Mouse (Mus musculus) gastrocnemius, postnatal 36 days (tissue): Measurements from ENCODE around the gene Hist1h2ad. TPM values are rescaled to one million over a fixed set of nuclear protein-coding genes. Genes with fewer than 3 reads are reported as not detected.

Experiments
- DNase-seq, 2 experiments: peaks; one replicate each; pipeline ENCODE4 v3.0.0; 2022
- intact Hi-C: fragments of 180-260 bp; cut with DNase I; formaldehyde crosslinking; loops from one replicate; pipeline ENCODE4 v1.15.1; 2025
- microRNA-seq, 2 experiments: library from miRNA; unstranded; fragments of <30 nt; microRNA quantifications; one replicate each; pipeline ENCODE4 v1.2.0; 2021
- total RNA-seq, 2 experiments: library from RNA; stranded (reverse); gene quantifications; 2 replicates each; pipeline ENCODE4 v1.2.3; 2021

Hist1h2ad gene
- total RNA-seq, 2 experiments from 2014 or later = 1.2 to 2.2 TPM

GRCm38 (mm10) chr13:23609844-23610243 is 35.7 kb downstream of the Hist1h2ad start:
- intact Hi-C loops = loop anchor here (10.0 kb wide), 1 partner anchor 1785 kb away; no protein-coding TSS in a partner anchor
- no peak for DNase-seq

GRCm38 (mm10) chr13:23610393-23610792 is 36.2 kb downstream of the Hist1h2ad start:
- DNase-seq = no peak
- intact Hi-C loops = loop anchor here (10.0 kb wide), 1 partner anchor 1786 kb away; no protein-coding TSS in a partner anchor

GRCm38 (mm10) chr13:23611638-23612037 is 37.5 kb downstream of the Hist1h2ad start:
- DNase-seq = no peak
- intact Hi-C loops = loop anchor here (10.0 kb wide), 1 partner anchor 1787 kb away; no protein-coding TSS in a partner anchor

GRCm38 (mm10) chr13:23620056-23620732 is 46.0 kb downstream of the Hist1h2ad start:
- no peak for DNase-seq
- intact Hi-C loops = loop anchor here (5.0 to 10.0 kb wide), 2 partner anchors 77 to 115 kb away; partner anchors contain the start of genes Hist1h1c, Hist1h1t and Hist1h4c

DNA sequence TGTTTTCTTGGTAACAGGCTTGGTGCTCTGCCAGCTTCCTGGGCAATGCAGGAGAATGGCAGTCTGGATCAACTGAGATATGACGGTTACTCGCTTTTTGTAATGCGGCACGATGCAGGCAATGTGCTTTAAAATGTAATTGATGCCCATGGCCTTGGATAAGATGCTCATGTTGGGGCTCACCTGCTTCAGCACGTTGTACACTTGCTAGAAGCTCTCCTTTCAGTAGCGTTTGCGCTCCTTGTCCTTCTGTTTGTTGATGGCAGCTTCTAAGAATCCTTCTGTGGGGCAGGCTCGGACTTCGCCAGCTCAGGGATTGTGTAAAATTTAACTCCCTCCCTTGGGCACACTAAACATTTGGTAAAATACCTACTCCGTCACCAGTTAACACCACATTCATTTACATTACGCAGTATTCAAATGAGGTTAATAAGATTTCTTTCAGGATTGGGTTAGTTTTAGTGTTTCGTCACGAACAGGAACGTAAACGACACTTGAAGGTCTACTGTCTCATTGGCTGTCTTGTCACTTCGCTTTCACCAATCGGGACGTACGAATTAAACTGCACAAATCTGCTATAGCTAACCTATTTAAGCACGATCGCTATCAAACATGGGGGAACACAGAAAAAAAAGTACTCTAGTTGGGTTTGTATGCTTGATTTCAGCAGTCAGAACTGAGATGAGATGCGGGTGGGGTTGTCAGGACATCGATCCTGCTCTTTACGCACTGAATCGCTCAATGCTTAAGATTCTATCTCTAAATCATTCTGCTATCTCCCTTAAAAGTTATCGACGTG is 46.8 kb downstream of the Hist1h2ad start, which contains the start of gene Hist1h2be:
Gene Hist1h2be, minus strand, starts transcription at position 392 of the 799 bp plus-strand sequence.
- intact Hi-C loops = loop anchor here (1.0 to 10.0 kb wide), 3 partner anchors 39 to 114 kb away; partner anchors contain the start of genes Hist1h1c, Hist1h1t and Hist1h4c
- peak; percentile 4 to 53 for DNase-seq

DNA sequence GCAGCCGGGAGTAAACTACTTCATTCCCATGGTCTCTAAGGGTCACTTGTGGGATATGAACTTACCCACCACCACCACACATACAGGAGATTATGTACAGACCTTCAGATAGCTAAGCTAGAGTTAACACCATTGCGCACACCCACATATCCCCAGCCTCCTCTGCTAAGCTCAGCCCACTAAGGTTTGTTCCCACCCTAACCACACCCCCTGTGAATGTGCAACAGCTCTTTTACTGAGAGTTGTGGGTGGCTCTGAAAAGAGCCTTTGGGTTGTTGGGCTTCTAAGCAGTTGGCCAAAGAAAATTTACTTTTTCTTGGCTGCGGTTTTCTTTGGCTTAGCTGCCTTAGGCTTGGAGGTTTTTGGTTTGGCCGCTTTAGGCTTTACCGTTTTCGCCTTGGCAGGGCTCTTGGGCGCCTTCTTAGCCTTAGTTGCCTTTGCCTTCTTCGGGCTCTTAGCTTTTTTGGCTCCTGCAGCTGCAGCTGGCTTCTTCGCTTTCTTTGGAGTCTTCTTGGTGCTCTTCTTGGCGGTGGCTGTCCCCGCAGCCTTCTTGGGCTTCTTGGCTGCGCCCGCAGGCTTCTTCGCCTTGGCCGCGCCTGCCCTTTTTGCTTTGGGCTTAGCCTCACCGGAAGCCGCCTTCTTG is 47.5 kb downstream of the Hist1h2ad start:
- peak; percentile 34 to 51 for DNase-seq
- intact Hi-C loops = loop anchor here (1.0 to 10.0 kb wide), 3 partner anchors 39 to 113 kb away; partner anchors contain the start of genes Hist1h1c, Hist1h1t and Hist1h4c

- intact Hi-C loops = loop anchor here (5.0 to 10.0 kb wide), 2 partner anchors 75 to 113 kb away; partner anchors contain the start of genes Hist1h1c, Hist1h1t and Hist1h4c
- peak; percentile 84 to 85 for DNase-seq
These were observed 48.0 kb downstream of the Hist1h2ad start, which contains the start of gene Hist1h1e for GRCm38 (mm10) chr13:23622175-23622671. Gene Hist1h1e (minus strand): TSS chr13:23622558.

- no peak for DNase-seq
- intact Hi-C loops = loop anchor here (5.0 to 10.0 kb wide), 2 partner anchors 74 to 112 kb away; partner anchors contain the start of genes Hist1h1c, Hist1h1t and Hist1h4c
These were observed 48.8 kb downstream of the Hist1h2ad start for GRCm38 (mm10) chr13:23622861-23623450.

Small RNA genes lying within 50 kb of the gene (microRNA-seq; reads per million reads assigned to microRNA genes)
- gene Gm44297 (0 reads per million in 2 experiments), gene Gm44359 (0 reads per million in 2 experiments), gene Gm44394 (0 reads per million in 2 experiments)

Other genes with a start within 250 kb of the Hist1h2ad start
- 10 to 100 TPM in 1 of 2 experiments, 1 to 10 TPM in 1; 8.4 to 11.1 TPM for gene Zfp322a, start 205.2 kb upstream of the Hist1h2ad start, total RNA-seq
- gene Abt1, start 150.5 kb upstream of the Hist1h2ad start, total RNA-seq = 1 to 10 TPM; 3.2 to 3.3 TPM
- gene Btn1a1, start 108.5 kb upstream of the Hist1h2ad start, total RNA-seq = not detected
- not detected for gene Btn2a2, start 85.5 kb upstream of the Hist1h2ad start, total RNA-seq
- 100 to 1,000 TPM; 130 to 153 TPM for gene Hist1h4h, start 43.3 kb upstream of the Hist1h2ad start, total RNA-seq
- gene Hist1h2af, start 40.5 kb upstream of the Hist1h2ad start, total RNA-seq = 10 to 100 TPM in 1 of 2 experiments, 1 to 10 TPM in 1; 7.7 to 11.5 TPM
- gene Hist1h3g, start 39.0 kb upstream of the Hist1h2ad start, total RNA-seq = 1 to 10 TPM; 2.8 to 5.0 TPM
- 1 to 10 TPM; 1.7 to 2.1 TPM for gene Hist1h2bh, start 31.0 kb upstream of the Hist1h2ad start, total RNA-seq
- gene Hist1h3f, start 30.3 kb upstream of the Hist1h2ad start, total RNA-seq = 1 to 10 TPM; 5.5 to 6.4 TPM
- 10 to 100 TPM; 12.5 to 22.4 TPM for gene Hist1h4f, start 22.7 kb upstream of the Hist1h2ad start, total RNA-seq
- gene Hist1h1d, start 21.1 kb upstream of the Hist1h2ad start, total RNA-seq = 1 to 10 TPM; 1.6 to 2.0 TPM
- gene Hist1h3e, start 12.0 kb upstream of the Hist1h2ad start, total RNA-seq = 10 to 100 TPM; 11.9 to 17.0 TPM
- gene Hist1h2ae, start 3.2 kb upstream of the Hist1h2ad start, total RNA-seq = 1 to 10 TPM; 1.6 to 2.8 TPM
- gene Hist1h2bg, start 3.0 kb upstream of the Hist1h2ad start, total RNA-seq = 10 to 100 TPM; 15.3 to 21.1 TPM
- 1 to 10 TPM; 7.5 to 8.5 TPM for gene Hist1h2bf, start 185 bp upstream of the Hist1h2ad start, total RNA-seq
- 1 to 10 TPM; 2.8 to 4.8 TPM for gene Hist1h3d, start 1.4 kb downstream of the Hist1h2ad start, total RNA-seq
- gene Hist1h4d, start 7.2 kb downstream of the Hist1h2ad start, total RNA-seq = 10 to 100 TPM; 39.6 to 39.7 TPM
- gene Hist1h2be, start 46.7 kb downstream of the Hist1h2ad start, total RNA-seq = 10 to 100 TPM; 16.6 to 18.7 TPM
- gene Hist1h1e, start 48.2 kb downstream of the Hist1h2ad start, total RNA-seq = 10 to 100 TPM; 42.9 to 50.8 TPM
- gene Hist1h2ac, start 109.6 kb downstream of the Hist1h2ad start, total RNA-seq = 1 to 10 TPM; 1.3 to 1.4 TPM
- gene Hist1h2bc, start 109.8 kb downstream of the Hist1h2ad start, total RNA-seq = 10 to 100 TPM; 65.6 to 72.3 TPM
- not detected for gene Hist1h1t, start 121.4 kb downstream of the Hist1h2ad start, total RNA-seq
- gene Hist1h4c, start 124.1 kb downstream of the Hist1h2ad start, total RNA-seq = 10 to 100 TPM; 62.8 to 75.7 TPM
- gene Hfe, start 136.5 kb downstream of the Hist1h2ad start, total RNA-seq = 10 to 100 TPM; 17.6 to 27.0 TPM
- gene Hist1h1c, start 164.4 kb downstream of the Hist1h2ad start, total RNA-seq = 100 to 1,000 TPM; 188 to 225 TPM
- 1 to 10 TPM; 4.5 to 4.6 TPM for gene Hist1h3c, start 171.2 kb downstream of the Hist1h2ad start, total RNA-seq
- 1 to 10 TPM; 5.1 to 7.0 TPM for gene Hist1h2bb, start 172.4 kb downstream of the Hist1h2ad start, total RNA-seq
- gene Hist1h2ab, start 176.7 kb downstream of the Hist1h2ad start, total RNA-seq = 10 to 100 TPM in 1 of 2 experiments, 1 to 10 TPM in 1; 9.4 to 10.3 TPM
- 10 to 100 TPM; 14.2 to 14.3 TPM for gene Hist1h3b, start 177.9 kb downstream of the Hist1h2ad start, total RNA-seq
- gene Hist1h4b, start 182.6 kb downstream of the Hist1h2ad start, total RNA-seq = 1 to 10 TPM; 5.8 to 8.4 TPM
- gene Hist1h4a, start 186.8 kb downstream of the Hist1h2ad start, total RNA-seq = 1 to 10 TPM; 6.4 to 7.2 TPM
- gene Hist1h3a, start 188.0 kb downstream of the Hist1h2ad start, total RNA-seq = 10 to 100 TPM in 1 of 2 experiments, 1 to 10 TPM in 1; 9.9 to 14.4 TPM
- gene Hist1h1a, start 189.3 kb downstream of the Hist1h2ad start, total RNA-seq = 1 to 10 TPM; 5.6 to 7.4 TPM
- gene Trim38, start 195.5 kb downstream of the Hist1h2ad start, total RNA-seq = not detected
- gene Slc17a2, start 232.6 kb downstream of the Hist1h2ad start, total RNA-seq = not detected